Mouse (Mus musculus): ENCODE results near the gene Rbm8a.

GRCm38 (mm10) chr3:96606618-96607017 lies 23.1 kb upstream of the Rbm8a start:
- TF ChIP-seq CTCF (IDR thresholded peaks at IDR 0.05; ENCODE audit: low read depth, low read length) (no peak), POLR2A (IDR thresholded peaks at IDR 0.05; ENCODE audit: insufficient read depth, low read length) (no peak)
